Mouse (Mus musculus) lung, postnatal 0 days (tissue): ENCODE measurements around the gene Arhgap27.

Experiments used
- CTCF ChIP-seq: IDR thresholded peaks from 2 replicates; pipeline ENCODE4 v1.5.1; 2016; ENCODE audit warnings: antibody characterized with exemption, mild to moderate bottlenecking
- EP300 ChIP-seq: IDR thresholded peaks from 2 replicates; pipeline ENCODE4 v1.6.1; 2016; ENCODE audit warnings: antibody characterized with exemption, mild to moderate bottlenecking, control low read depth

DNA sequence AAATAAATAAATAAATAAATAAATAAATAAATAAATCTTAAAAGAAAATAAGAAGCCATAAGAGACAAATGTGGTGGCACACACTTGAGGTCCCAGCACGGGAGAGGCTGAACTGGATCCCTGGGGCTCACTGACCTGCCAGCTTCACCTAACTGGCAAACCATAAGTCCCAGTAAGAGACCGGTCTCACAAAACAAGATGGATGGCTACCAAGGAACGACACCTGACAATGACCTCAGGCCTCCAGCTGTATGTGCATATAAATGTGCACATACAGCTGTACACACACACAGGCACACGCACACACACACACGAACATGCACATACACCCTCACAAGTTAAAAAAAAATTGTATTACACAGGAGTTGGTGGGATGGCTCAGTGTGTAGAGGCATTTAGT, 76.6 kb downstream of the Arhgap27 start:
- TF ChIP-seq EP300 (no peak), CTCF (no peak)
